Mouse (Mus musculus): ENCODE measurements at regions not wholly inside any gene's neighbourhood (a gene's known extent, or its start where the extent isn't known, plus 50 kb on each side); places are given as distances from the start of the nearest gene placed in this dataset.
A peak's percentile ranks its signal among the peaks of the same experiment; 100 is the strongest.

GRCm38 (mm10) chr4:31171190-31171589 is 792.7 kb upstream of the Map3k7 start:
- Histone ChIP-seq H3K9ac (replicated peaks; ENCODE audit: low read length) (no peak overlapping the region), H3K27me3 (ENCODE audit: control insufficient read depth, insufficient read depth, low read length) (no peaks in the 10 kb centered on the region), H3K4me1 (ENCODE audit: control insufficient read depth, insufficient read depth, low read length) (no peaks in the 10 kb centered on the region; the same call in 1 of the 2 replicates), H3K9me3 (ENCODE audit: control insufficient read depth, low read length) (no peaks in the 10 kb centered on the region), H3K36me3 (ENCODE audit: control insufficient read depth, insufficient read depth, low read length) (no peaks in the 10 kb centered on the region), H3K27ac (replicated peaks; ENCODE audit: low read depth, low read length) (no peak overlapping the region), H3K4me2 (ENCODE audit: low read length) (no peak overlapping the region), H3K4me3 (replicated peaks; ENCODE audit: low read depth, low read length) (no peak overlapping the region)
- no peak for ATAC-seq (ENCODE audit: low FRiP score, low TSS enrichment)
- WGBS: 85% methylated on average over 3 of the region's 3 CpGs
- no peak for DNase-seq

- Histone ChIP-seq H3K4me1 (ENCODE audit: control insufficient read depth, insufficient read depth, low read length) (no peaks in the 10 kb centered on the region), H3K27ac (replicated peaks; ENCODE audit: low read depth, low read length) (no peak overlapping the region), H3K9ac (replicated peaks; ENCODE audit: low read length) (no peak overlapping the region), H3K27me3 (ENCODE audit: control insufficient read depth, insufficient read depth, low read length) (no peaks in the 10 kb centered on the region), H3K36me3 (ENCODE audit: control insufficient read depth, insufficient read depth, low read length) (no peaks in the 10 kb centered on the region), H3K4me3 (replicated peaks; ENCODE audit: low read depth, low read length) (no peak overlapping the region), H3K4me2 (ENCODE audit: low read length) (no peak overlapping the region), H3K9me3 (ENCODE audit: control insufficient read depth, low read length) (no peaks in the 10 kb centered on the region)
- DNase-seq (no peak), ATAC-seq (ENCODE audit: low FRiP score, low TSS enrichment) (no peak)
These were observed 766.0 kb upstream of the Map3k7 start for GRCm38 (mm10) chr4:31197852-31198251.

DNA sequence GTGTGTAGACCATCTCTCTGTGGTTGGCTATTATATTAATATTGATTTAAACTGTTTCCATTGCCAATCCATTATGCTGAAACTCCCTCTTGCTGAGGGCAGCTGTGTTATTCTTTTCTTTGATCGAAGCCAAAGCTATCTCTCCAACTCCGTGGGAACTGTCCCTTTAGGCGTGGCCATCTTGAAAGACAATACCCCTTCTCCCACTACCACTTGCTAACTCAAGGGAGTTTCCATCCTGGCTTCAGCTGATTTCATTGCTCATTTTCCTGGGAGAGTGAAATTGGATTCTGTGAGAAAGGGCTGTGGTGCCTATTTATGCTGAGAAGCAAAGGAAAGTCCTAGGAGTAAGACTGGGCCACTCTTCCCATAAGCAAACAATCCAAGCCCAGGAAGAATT is 760.6 kb upstream of the Map3k7 start:
- Histone ChIP-seq H3K27ac (replicated peaks; ENCODE audit: low read depth, low read length) (no peak overlapping the region), H3K9ac (replicated peaks; ENCODE audit: low read length) (no peak overlapping the region), H3K4me3 (replicated peaks; ENCODE audit: low read depth, low read length) (no peak overlapping the region), H3K4me2 (ENCODE audit: low read length) (no peak overlapping the region), H3K36me3 (ENCODE audit: control insufficient read depth, insufficient read depth, low read length) (no peaks in the 10 kb centered on the region), H3K4me1 (ENCODE audit: control insufficient read depth, insufficient read depth, low read length) (no peaks in the 10 kb centered on the region), H3K9me3 (ENCODE audit: control insufficient read depth, low read length) (no peaks in the 10 kb centered on the region), H3K27me3 (ENCODE audit: control insufficient read depth, insufficient read depth, low read length) (no peaks in the 10 kb centered on the region)
- ATAC-seq (ENCODE audit: low FRiP score, low TSS enrichment) (no peak), DNase-seq (no peak)
- 77% methylated on average over 3 of the region's 3 CpGs for WGBS

DNA sequence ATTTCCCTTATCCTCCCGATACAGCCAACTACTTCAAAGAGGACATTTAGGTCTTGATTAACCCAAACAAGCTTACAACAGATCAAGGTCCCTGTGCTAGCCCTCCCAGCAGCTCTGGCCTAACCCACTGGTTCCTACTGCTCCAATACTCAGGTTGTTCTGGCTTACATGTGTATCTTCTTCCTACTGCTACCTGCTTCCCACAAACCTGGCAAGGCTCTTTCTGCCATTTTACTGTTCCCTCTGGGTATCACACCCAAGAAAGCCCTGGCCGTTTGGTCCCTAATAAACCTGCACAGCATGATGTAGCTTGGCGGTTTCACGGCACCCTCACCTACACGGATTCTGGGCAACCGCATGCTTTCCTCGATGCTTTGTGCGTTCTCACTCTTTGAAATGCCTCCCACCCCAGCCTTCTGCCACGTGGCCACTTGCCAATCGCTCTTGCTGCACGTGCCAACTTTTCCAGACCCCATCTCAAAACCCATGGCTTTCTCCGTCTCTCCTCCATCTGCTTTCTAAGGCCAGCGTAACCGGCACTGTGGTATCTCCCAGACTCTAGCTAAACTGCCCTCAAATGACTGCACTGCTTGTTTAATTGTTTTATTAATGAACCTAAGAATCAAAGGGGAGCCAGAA is 758.4 kb upstream of the Map3k7 start:
- ATAC-seq (ENCODE audit: low FRiP score, low TSS enrichment) (peak; percentile 58; the same call in 1 of the 2 replicates), DNase-seq (peak; percentile 33)
- no peak overlapping the region for H3K27ac ChIP-seq (replicated peaks; ENCODE audit: low read depth, low read length)

GRCm38 (mm10) chr4:31225741-31226140 is 738.2 kb upstream of the Map3k7 start:
- H3K9ac ChIP-seq (replicated peaks; ENCODE audit: low read length): no peak overlapping the region
- H3K4me2 ChIP-seq (ENCODE audit: low read length): no peak overlapping the region
- H3K27me3 ChIP-seq (ENCODE audit: control insufficient read depth, insufficient read depth, low read length): no peaks in the 10 kb centered on the region
- DNase-seq (no peak), ATAC-seq (ENCODE audit: low FRiP score, low TSS enrichment) (no peak)
- no peak overlapping the region for H3K27ac ChIP-seq (replicated peaks; ENCODE audit: low read depth, low read length)
- no peak overlapping the region for H3K4me3 ChIP-seq (replicated peaks; ENCODE audit: low read depth, low read length)
- H3K36me3 ChIP-seq (ENCODE audit: control insufficient read depth, insufficient read depth, low read length): no peaks in the 10 kb centered on the region
- 81% methylated on average over 2 of the region's 2 CpGs for WGBS
- no peaks in the 10 kb centered on the region for H3K4me1 ChIP-seq (ENCODE audit: control insufficient read depth, insufficient read depth, low read length)
- no peaks in the 10 kb centered on the region for H3K9me3 ChIP-seq (ENCODE audit: control insufficient read depth, low read length)

More for the DNA sequence above, 758.4 kb upstream of the Map3k7 start:
- 82% methylated on average over 14 of the region's 14 CpGs for WGBS
- Histone ChIP-seq H3K9me3 (ENCODE audit: control insufficient read depth, low read length) (no peaks in the 10 kb centered on the region), H3K4me1 (ENCODE audit: control insufficient read depth, insufficient read depth, low read length) (no peaks in the 10 kb centered on the region), H3K36me3 (ENCODE audit: control insufficient read depth, insufficient read depth, low read length) (no peaks in the 10 kb centered on the region), H3K4me3 (replicated peaks; ENCODE audit: low read depth, low read length) (no peak overlapping the region), H3K9ac (replicated peaks; ENCODE audit: low read length) (no peak overlapping the region), H3K27me3 (ENCODE audit: control insufficient read depth, insufficient read depth, low read length) (no peaks in the 10 kb centered on the region), H3K4me2 (ENCODE audit: low read length) (no peak overlapping the region)

DNA sequence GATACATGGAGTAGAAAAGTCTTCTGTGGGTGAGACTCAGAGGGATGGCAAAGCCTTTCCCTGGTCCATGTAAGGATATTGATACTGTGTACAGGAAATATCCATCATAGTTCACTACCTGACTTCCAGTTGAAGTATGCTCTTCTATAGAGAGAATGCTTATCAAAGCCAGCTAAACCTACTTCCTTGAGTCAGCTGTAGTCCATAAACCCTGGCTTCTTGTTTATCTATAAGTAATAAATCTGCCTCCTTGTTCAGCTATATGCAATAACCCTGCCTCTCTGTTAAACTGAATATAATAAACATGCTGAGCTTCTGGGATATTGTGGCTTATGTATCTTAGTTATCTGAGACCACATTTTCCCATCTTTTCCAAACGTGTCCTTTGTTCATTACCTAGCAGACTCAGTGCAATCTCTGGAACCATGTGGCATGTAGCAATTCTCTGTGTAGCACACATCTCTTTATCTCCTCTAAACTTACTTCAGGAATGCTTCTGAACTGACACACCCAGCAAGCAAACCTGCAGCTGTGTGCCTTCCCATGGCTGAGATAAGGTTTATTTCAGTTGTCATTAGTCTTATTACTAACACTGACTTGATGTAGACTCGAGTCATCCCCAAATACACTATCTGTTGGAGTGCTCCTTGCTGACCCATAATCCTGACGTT is 694.9 kb upstream of the Map3k7 start:
- H3K4me3 ChIP-seq (replicated peaks; ENCODE audit: low read depth, low read length): no peak overlapping the region
- WGBS: 87% methylated on average over 3 of the region's 3 CpGs
- ATAC-seq (ENCODE audit: low FRiP score, low TSS enrichment) (no peak), DNase-seq (no peak)
- no peak overlapping the region for H3K27ac ChIP-seq (replicated peaks; ENCODE audit: low read depth, low read length)
- no peaks in the 10 kb centered on the region for H3K9me3 ChIP-seq (ENCODE audit: control insufficient read depth, low read length)
- no peak overlapping the region for H3K4me2 ChIP-seq (ENCODE audit: low read length)
- no peaks in the 10 kb centered on the region for H3K27me3 ChIP-seq (ENCODE audit: control insufficient read depth, insufficient read depth, low read length)
- H3K36me3 ChIP-seq (ENCODE audit: control insufficient read depth, insufficient read depth, low read length): no peaks in the 10 kb centered on the region
- H3K9ac ChIP-seq (replicated peaks; ENCODE audit: low read length): no peak overlapping the region
- H3K4me1 ChIP-seq (ENCODE audit: control insufficient read depth, insufficient read depth, low read length): no peaks in the 10 kb centered on the region

- ATAC-seq (ENCODE audit: low FRiP score, low TSS enrichment): no peak
- no peaks in the 10 kb centered on the region for H3K9me3 ChIP-seq (ENCODE audit: control insufficient read depth, low read length)
- no peaks in the 10 kb centered on the region for H3K36me3 ChIP-seq (ENCODE audit: control insufficient read depth, insufficient read depth, low read length)
- no peak overlapping the region for H3K9ac ChIP-seq (replicated peaks; ENCODE audit: low read length)
- WGBS: 85% methylated on average over 1 of the region's 1 CpGs
- no peak overlapping the region for H3K4me3 ChIP-seq (replicated peaks; ENCODE audit: low read depth, low read length)
- no peaks in the 10 kb centered on the region for H3K4me1 ChIP-seq (ENCODE audit: control insufficient read depth, insufficient read depth, low read length)
- H3K27ac ChIP-seq (replicated peaks; ENCODE audit: low read depth, low read length): no peak overlapping the region
- H3K4me2 ChIP-seq (ENCODE audit: low read length): no peak overlapping the region
- no peak for DNase-seq
- H3K27me3 ChIP-seq (ENCODE audit: control insufficient read depth, insufficient read depth, low read length): no peaks in the 10 kb centered on the region
These were observed 689.8 kb upstream of the Map3k7 start for GRCm38 (mm10) chr4:31274131-31274530.

- H3K9me3 ChIP-seq (ENCODE audit: control insufficient read depth, low read length): no peaks in the 10 kb centered on the region
- no peaks in the 10 kb centered on the region for H3K27me3 ChIP-seq (ENCODE audit: control insufficient read depth, insufficient read depth, low read length)
- ATAC-seq (ENCODE audit: low FRiP score, low TSS enrichment) (no peak), DNase-seq (peak; percentile 23)
- no peak overlapping the region for H3K4me3 ChIP-seq (replicated peaks; ENCODE audit: low read depth, low read length)
- no peak overlapping the region for H3K4me2 ChIP-seq (ENCODE audit: low read length)
- H3K36me3 ChIP-seq (ENCODE audit: control insufficient read depth, insufficient read depth, low read length): no peaks in the 10 kb centered on the region
- 0 out of 2 replicates have a peak overlapping the region, but pooled peaks have one; percentile 38 for H3K27ac ChIP-seq (replicated peaks; ENCODE audit: low read depth, low read length)
- WGBS: 51% methylated on average over 5 of the region's 5 CpGs
- H3K9ac ChIP-seq (replicated peaks; ENCODE audit: low read length): no peak overlapping the region
- H3K4me1 ChIP-seq (ENCODE audit: control insufficient read depth, insufficient read depth, low read length): no peaks in the 10 kb centered on the region
These were observed 673.5 kb upstream of the Map3k7 start for GRCm38 (mm10) chr4:31290301-31290975.

DNA sequence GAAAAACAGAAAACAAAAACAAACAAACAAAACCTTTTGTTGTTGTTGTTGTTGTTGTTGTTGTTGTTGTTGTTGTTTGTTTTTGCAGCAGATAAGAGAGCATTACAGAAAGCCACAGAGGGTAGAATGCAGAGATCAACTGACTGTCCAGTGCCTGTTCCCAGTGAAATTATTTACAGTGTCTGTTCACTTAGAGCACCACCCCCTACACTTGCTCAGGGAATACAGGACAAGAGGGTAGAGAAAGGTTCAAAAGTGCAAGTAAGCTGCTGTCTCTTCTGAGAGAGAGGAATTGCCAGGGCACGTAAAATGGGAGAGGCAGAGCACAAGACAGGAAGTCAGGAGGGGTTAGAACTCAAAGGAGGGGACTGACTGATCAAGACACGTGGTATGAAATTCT is 670.1 kb upstream of the Map3k7 start:
- no peaks in the 10 kb centered on the region for H3K9me3 ChIP-seq (ENCODE audit: control insufficient read depth, low read length)
- no peaks in the 10 kb centered on the region for H3K36me3 ChIP-seq (ENCODE audit: control insufficient read depth, insufficient read depth, low read length)
- H3K9ac ChIP-seq (replicated peaks; ENCODE audit: low read length): no peak overlapping the region
- 82% methylated on average over 2 of the region's 2 CpGs for WGBS
- H3K4me1 ChIP-seq (ENCODE audit: control insufficient read depth, insufficient read depth, low read length): no peaks in the 10 kb centered on the region
- no peaks in the 10 kb centered on the region for H3K27me3 ChIP-seq (ENCODE audit: control insufficient read depth, insufficient read depth, low read length)
- DNase-seq: no peak
- H3K4me2 ChIP-seq (ENCODE audit: low read length): no peak overlapping the region
- ATAC-seq (ENCODE audit: low FRiP score, low TSS enrichment): no peak
- no peak overlapping the region for H3K4me3 ChIP-seq (replicated peaks; ENCODE audit: low read depth, low read length)
- H3K27ac ChIP-seq (replicated peaks; ENCODE audit: low read depth, low read length): no peak overlapping the region

Data from midbrain, embryonic 14.5 days (tissue).